Mouse (Mus musculus) gastrocnemius, postnatal 25 days (tissue): ENCODE results near the gene Rsph10b. TPM values are rescaled to one million over a fixed set of nuclear protein-coding genes. Genes with fewer than 3 reads are reported as not detected.

Source experiments
- DNase-seq: peaks from one replicate; pipeline ENCODE4 v3.0.0; 2022
- total RNA-seq, 2 experiments: library from RNA; stranded (reverse); gene quantifications; 1 replicate in 1 of 2; 2 replicates in 1 of 2; pipeline ENCODE4 v1.2.3; 2021

Gene Rsph10b
- total RNA-seq, 2 experiments from 2014 or later: 0.41 to 1.2 TPM

DNA sequence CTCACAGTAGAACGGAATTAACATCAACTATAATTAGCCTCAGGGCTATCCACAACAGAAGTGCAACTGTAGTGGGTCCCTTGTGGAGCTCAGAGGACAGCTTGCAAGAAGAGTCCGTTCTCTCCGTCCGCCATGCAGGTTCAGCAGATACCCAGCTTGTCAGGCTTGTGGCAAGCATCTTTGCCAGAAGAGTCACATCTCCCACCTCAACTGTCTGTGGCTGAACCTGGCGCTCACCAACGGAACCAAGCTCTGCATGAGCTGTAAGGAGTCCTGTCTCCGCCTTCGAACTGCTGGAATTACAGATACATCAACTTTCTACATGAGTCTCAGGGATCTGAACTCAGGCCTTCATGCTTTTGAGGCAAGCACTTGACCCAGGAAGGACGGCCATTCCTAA is 3.3 kb downstream of the Rsph10b start:
- no peak for DNase-seq

DNA sequence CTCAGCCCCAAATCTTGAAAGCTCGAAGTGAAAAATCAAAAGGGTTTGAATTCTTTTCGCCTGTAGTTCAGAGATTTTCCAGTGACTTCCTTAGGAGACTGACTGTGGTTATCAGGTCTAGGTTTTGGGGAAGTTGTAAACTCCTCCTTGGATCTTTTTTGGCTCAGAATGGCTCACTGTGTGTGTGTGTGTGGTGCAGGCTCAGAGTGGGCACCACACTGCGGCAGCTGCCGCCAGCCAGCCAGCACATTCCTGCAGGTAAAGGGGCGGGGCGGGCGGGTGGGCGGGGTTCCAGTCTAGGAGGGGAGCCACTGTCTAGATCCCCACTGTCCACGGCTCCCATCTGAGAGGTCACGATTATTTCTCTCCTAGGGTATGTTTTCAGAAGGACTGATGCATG is 8.8 kb downstream of the Rsph10b start:
- no peak for DNase-seq

DNA sequence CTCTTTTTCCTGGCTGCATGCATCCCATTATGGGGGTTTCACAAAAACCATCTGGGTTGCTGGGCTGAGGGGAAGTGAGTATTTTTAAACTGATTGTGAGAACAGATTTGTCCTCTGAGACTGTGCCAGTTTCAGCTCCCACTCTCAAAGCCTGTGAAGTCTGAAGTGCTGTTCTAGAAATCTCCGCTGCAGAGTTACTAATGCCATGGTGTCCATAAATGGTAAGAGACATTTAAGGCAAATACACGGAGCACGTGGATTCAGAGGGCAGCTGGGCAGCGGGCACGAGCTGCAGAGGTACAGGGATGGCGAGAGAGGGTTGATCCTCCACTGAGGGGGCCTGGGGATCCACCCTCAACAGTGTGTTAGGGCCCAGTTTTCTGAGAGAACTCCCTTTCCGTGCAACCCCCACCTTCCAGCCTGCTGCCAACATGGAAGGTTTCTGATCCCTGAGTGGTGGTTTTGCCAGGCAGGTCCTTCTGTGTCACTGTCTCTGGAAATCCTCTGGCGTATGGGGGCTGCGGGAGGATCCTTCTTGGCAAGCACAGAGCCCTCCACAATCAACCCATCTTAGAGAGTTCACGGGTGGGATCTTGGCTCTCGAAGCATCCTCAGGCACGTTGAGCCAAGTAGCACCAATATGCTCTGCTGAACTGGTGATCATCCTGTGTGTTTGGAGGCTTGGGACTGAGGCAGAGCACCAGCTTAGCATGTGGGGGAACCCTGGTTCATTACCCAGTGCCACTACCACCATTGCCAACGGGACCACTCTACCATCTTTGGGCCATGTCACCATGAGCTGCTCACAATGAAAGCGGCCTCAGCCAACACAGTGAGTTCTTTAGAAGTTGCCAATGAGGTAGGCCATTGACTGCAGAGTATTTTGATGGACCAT is 10.6 kb downstream of the Rsph10b start:
- no peak for DNase-seq

DNA sequence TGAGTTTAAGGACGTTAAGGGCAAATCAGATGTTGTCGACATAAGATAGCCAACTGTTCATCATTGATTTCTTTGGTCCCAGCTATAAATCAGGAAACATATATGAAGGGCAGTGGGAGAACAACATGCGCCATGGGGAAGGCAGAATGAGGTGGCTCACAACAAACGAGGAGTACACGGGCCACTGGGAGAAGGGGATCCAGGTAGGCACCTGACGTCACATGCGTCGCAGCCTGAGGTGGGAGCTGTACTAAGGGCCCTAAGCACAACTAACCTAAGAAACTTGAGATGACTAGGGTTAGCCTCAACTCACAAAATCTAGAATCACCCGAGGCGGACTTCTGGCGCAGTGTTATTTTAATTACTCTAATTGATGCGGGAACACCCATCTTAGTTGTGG is 15.5 kb downstream of the Rsph10b start:
- no peak for DNase-seq

DNA sequence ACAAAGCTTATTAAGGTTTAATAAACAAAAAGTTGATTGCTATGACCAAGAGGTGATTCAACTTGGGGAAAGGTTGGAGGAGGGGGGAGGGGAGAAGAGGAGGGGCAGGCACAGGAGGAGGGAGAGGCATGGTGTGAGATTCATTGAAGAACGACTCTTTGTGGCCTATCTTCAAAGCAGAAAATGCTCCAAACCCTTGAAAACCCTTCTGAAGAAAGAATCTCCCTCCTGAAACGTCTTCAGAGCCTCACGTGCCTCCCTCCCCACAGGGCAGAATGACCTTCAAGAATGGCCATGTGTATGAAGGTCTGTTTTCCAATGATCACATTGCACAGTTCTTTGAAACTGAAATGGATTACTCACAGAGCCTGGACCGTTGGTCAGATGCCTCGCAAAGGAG is 17.2 kb downstream of the Rsph10b start:
- no peak for DNase-seq

DNA sequence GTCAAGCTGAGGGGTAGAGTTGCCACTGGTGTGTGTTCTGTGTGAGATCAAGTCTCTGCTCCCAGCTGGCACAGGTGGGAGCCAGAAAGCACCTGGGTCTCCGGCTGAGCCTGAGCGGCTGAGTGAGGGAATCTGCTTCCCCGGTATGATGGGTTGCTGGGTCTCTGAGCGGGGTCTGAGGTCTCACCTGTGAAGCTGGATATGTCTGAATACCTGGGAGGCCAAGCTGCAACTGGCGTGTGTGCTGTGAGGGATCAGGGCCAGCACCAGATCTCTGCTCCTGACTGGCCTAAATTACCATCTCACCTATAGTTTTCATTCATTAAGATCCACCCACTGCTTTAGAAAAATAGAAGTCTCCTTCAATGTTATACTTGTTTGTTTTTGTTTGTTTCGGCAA is 24.3 kb downstream of the Rsph10b start:
- DNase-seq: no peak

DNA sequence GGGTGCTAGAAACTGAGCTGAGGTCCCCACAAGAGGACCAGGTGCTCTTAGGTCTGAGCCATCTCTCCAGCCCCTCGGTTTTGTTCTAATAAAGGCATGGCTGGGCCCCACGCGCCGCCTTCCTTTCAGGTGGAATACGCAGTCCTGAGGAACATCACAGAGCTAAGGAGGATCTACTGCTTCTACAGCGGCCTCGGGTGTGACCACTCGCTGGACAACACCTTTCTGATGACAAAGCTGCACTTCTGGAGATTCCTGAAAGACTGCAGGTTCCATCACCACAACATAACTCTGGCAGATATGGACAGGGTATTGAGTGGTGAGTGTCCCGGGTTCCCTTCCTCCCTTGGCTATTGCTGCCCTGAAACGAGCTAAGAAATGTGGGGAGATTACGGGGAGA is 26.7 kb downstream of the Rsph10b start:
- DNase-seq: no peak

DNA sequence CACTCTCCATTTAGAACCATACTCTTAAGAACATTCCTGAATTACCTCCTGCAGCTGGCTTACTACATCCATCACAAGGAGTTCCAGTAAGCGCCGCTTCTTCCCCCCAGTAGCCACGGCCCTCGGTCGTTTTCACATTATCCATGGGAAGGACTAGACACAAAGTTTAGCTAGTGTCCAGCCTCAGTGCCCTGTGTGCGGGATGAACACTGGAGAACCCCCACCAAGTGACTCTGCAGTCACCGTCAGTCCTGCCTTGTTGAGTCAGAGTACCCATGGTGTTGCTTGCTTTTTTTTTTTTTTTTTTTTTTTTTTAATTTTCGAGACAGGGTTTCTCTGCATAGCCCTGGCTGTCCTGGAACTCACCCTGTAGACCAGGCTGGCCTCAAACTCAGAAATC is 28.3 kb downstream of the Rsph10b start:
- DNase-seq: no peak

DNA sequence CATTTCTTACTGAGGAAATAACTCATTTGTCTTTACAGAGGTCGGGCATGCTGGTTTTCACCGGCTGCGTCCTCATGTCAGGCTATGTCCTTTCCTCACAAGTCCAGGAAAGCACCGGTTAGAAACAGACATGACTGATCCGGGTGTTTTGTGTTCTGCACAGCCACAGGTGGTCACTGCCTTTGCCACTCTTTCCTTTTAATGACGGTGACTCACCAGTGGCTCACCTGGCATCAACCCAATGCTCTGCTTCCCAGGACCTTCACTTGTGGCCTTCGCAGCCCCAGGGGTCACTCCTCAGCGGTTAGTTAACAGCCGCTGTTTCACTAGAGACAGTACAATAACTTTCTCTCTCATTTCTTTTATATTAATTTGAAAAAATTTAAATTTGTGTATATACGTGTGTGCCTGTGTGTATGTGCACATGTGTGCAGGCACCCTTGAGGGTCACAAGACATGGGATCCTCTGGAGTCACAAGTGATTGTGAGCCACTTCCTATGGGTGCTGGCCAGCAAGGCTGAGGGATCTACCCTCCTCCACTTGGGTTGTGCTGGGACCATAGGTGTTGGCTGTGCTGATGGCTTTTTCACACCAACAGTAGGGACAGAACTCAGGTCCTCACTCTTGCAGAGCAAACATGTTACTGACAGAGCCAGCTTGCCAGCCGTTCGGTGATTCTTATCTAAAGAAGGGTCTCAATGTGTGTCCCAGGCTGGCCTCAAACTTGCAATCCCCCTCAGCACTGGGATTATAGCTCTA is 32.9 kb downstream of the Rsph10b start:
- no peak for DNase-seq

DNA sequence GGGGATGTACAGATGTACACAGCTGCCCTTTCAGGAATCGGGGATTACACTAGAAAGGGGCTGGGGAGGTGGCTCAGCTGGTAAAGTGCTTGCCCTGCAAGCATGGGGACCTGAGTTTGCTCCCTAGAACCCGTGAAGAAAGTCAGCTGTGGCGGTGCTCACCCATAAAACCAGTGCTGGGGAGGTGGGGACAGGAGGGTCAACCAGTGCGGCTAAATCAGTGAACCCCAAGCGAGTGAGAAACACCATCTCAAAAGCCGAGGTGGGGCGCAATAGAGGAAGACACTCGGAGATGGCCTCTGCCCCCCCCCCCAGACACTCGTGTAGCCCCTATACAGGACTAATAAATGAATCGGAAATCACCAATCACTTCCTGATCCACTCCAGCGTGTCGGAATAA is 33.8 kb downstream of the Rsph10b start:
- DNase-seq: no peak

DNA sequence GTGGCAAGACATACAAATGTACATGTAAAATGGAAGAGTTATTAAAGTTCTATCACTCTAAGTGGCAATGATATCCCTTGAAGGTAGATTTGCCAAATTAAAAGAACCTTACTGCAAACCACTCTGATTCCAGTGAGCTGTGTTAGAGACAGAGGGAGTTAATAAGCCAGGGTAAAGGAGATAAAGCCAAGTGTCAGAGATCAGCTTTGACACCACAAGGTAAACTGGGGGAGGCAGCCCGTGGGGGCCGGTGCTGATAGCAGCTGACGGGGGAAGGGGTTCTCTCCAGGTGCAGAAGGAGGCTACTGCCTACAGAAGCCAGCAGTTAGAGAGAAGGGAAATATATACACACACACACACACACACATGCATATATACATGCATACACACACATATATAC is 39.8 kb downstream of the Rsph10b start:
- DNase-seq: no peak

DNA sequence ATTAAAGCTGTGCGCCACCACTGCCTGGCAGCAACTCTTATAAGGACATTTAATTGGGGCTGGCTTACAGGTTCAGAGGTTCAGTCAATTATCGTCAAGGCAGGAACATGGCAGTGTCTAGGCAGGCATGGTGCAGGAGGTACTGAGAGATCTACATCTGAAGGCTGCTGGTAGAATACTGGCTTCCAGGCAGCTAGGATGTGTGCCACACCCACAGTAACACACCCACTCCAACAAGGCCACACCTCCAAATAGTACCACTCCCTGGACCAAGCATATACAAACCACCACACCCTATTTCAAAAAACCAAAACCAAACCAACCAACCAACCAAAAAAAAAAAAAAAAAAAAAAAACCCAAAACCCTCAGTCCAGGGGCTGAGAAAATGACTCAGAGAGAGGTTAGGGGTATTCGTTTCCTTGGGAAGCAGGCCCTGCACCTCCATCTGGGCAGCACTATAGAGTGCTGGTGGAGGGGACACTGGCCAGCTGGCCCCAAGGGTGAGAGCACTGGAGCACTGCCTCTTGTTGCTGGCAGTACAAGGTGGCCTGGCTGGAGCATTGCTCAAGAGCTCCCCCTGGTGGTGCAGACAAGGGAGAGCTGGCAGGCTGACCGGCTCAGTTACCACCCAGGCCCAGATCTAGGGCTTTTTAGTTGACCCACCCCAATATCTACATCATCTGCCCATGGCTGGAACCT is 42.2 kb downstream of the Rsph10b start:
- peak; percentile 63 for DNase-seq

DNA sequence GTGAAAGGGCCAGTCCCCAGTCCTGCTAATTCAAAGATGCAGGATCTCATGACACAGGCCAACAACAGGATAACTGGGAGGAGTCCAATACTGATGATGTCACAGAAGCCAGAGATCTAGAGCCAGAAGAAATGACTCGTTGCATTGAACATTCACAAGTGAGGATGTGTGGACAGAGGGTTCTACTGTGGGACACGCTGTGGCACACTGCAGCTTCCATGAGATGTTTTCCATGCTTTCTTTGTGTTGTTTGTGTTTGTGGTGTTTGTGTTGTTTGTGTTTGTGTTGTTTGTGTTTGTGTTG is 42.7 kb downstream of the Rsph10b start:
- DNase-seq: no peak

DNA sequence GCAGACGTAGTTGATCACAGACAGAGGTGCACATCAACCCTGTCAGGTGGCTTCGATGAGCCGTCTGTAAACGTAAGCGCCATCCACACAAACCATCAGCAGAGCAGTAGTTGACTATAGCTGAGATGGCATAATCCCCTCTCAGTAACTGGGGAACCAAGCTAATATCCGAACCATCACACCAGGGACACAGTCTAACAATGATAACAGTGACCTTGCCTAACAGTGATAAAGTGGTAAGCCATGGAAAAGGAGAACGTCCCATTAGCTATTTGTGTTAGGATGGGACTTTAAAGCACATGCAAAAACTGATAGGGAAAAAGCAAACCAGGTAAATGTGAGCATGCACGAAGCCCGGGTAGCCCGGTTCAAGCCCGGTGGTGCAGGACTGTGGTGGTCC is 43.4 kb downstream of the Rsph10b start:
- DNase-seq: no peak

DNA sequence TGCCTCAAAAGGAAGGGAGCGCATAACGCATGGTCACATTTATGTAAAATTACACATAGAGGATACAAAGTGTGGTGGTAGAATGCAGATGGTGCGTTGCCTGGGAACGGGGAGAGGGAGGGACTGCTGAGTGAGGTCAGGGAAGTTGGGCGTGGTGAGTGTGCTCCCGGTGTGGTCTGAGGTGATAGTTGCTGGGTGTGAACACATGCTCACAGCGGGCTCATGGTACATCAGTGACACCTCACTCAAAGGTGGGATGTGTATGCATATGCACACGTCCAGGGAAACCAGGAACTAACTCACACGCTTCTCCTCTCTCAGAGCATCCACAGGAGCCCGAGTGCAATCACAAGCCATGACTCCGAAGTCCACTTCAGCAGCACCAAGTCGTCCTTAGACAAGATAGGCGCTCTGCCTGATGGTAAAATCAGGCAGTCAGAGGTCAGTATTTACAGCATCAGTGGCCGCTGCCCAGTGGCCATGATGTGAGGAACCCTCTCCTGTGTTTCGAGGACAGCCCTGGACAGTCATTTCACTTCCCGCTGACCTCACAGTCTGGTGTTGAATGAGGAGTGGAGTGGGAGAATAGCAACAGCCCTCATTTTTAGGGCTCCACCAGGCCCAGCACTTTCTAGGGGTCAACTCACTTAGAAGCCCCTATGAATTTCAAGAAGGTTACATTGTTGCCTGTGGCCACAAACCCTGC is 44.0 kb downstream of the Rsph10b start:
- DNase-seq: no peak

DNA sequence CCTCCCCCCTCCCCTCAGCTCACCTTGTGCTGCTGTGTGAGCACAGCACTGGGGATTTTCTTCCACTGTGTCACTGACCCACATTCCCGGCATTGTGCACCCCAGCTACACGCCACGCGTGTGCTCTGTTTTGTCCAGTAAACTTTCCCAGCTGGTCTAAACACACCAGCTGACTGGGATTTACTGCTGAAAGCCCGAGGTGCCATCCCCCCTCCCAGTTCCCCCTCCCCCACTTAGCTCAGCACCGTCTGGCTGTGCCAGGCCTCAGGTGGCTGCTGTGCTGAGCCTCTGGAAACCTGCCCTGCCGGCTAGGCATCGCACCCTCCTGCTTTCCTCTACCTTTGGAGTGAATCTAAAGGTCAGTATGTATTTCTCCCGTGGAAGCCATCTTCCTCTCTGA is 48.0 kb downstream of the Rsph10b start:
- DNase-seq: no peak

DNA sequence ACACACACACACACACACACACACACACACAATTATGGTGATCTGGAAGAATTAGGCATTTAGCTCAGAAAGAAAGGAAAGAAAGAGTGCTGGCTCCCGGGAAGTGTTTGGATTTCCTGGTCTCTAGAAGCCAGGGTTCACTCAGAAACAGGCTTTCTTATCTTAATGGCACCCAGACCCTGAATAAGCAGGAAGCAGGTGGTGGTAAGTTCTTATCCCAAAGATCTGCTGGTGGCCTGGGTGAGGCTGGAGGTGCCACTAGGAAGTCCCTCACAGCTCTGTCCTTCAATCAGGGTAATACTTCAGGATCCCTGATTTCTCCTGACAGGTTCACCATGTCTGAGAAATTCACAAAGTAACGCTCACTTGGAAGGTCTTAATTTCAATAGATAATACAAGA is 49.5 kb downstream of the Rsph10b start:
- DNase-seq: no peak

DNA sequence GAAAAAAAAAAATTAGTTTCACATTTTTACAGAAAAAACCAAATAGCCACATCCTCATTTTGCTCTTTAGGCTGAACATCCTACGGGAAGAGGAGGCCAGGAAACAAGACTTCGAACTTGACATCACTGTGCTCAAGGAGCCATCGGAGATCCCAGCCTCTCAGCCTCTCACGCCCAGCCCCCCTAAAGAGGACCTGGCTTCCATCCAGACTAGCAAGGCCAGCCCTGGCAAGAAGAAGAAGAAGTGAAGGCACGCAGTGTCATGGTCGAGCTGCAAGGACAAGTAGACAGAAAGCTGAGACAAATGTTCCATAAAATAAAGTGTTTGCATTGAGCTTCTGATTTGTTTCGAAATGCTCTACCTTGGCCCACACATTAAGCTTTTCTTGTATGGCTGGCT is 52.5 kb downstream of the Rsph10b start:
- DNase-seq: no peak

DNA sequence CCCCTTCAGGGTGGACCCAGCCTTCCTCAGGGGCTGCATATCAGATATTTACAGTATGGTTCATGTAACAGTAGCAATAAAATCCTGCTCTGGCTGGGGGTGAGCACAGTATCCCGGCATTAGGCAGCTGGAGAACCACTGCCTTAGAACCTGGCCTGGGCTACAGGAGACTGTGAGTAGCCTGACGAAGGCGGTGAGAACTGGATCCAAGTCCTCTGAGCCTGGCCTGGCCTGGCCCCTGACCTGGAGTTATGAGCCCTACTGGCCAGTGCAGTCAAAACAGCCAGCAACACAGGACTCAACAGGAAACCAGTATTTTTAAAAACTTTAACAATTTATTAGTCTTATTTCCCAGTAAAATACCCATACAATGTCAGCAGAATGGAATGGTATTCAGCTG is 54.8 kb downstream of the Rsph10b start:
- no peak for DNase-seq

DNA sequence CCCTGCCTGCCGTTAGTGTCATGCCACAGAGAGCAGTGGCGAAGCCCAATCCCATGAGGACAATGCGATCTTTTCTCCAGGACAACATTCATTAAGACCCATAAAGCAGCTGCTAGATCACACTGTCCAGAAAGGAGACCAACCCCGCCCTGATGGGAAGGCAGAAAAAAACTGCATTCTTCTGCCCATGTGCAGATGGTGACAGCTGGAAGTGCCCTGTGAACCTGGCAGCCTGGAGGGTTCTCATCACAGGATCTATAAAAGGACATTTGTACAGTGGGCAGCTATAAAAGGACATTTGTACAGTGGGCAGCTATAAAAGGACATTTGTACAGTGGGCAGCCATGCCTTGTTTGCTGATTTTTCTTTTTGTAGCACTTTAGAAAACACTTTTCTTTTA is 56.2 kb downstream of the Rsph10b start:
- no peak for DNase-seq

DNA sequence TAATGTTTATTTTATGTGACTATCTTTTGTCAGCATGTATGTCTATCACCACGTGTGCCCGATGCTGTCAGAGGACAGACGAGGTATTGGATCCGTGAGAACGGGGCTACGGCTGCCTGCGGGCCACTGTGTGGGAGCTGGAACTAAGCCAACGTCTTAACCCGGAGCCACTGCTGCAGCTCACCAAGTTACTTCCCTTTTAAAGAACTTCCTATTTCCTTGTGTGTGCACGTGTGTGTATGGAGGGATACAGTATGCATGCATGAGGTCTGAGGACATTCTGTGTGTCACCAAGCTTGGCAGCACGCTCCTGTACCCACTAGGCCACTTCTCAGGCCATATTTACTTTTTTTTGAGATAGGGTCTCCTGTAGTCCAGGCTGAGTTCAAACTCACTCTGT is 57.3 kb downstream of the Rsph10b start:
- no peak for DNase-seq

DNA sequence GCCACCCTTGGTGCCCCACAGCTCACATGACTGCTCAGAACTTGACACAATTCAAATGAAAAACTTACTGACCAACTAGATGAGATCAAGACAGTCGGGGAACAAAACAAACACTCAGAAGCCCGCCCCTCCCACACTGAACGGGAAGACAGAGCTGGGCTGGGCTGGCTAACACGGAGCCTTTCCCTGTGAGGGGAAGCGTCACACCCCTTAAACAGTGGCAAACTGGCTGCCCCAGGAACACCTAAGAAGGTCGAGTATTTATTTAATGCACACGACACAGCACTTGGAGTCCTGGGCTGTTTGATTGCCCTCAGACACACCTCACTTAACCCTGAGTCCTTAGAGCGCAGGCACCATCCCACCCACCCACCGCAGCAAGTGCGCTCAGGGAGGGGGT is 59.8 kb downstream of the Rsph10b start:
- no peak for DNase-seq

DNA sequence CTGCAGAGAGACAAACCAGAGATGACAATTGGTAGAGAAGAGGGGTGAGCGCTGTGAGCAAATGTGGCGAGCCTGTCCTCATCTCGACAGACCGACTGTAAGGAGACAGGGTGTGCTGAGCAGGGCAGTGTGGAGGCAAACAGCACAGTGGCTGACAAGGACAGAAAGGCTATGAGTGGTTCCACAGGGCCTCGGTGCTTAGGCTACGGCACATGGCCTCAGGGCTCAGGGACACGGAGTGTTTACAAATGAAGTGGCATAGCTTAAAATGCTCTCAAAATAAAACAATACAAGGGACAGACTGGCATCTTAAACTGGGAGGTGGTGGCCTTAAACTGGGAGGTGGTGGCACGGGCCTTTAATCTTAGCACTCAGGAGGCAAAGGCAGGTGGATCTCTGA is 60.4 kb downstream of the Rsph10b start:
- DNase-seq: no peak
